Mouse (Mus musculus) heart, embryonic 13.5 days (tissue): Measurements from ENCODE around the gene B3gnt9. TPM values are rescaled to one million over a fixed set of nuclear protein-coding genes. Genes with fewer than 3 reads are reported as not detected.
"Not testable (repeated sequence)": the region's sequence is repeated elsewhere in the genome, so short reads cannot be mapped to it uniquely, and the experiment has no call there.

ENCODE experiments used
- ATAC-seq: fragments of 200-750 bp; cut with Nextera tagmentation; 2 replicates; pipeline ENCODE4 v1.8.0; 2017; ENCODE audit warnings: moderate TSS enrichment; ENCODE audit not compliant: insufficient number of reproducible peaks, low FRiP score, low TSS enrichment; ENCODE audit errors: extremely low read depth
- H3K27ac ChIP-seq: fragments of 300-500 bp; sonication (generic); replicated peaks from 2 replicates; pipeline ENCODE4 v1.5.1; 2015; ENCODE audit warnings: moderate library complexity, mild to moderate bottlenecking, inconsistent platforms
- H3K27me3 ChIP-seq: fragments of 300-500 bp; sonication (generic); replicated peaks from 2 replicates; pipeline ENCODE4 v1.6.1; 2015; ENCODE audit warnings: mild to moderate bottlenecking, inconsistent platforms
- H3K36me3 ChIP-seq: fragments of 300-500 bp; sonication (generic); 2 replicates; pipeline ENCODE4 v1.6.1; 2015; ENCODE audit warnings: mild to moderate bottlenecking, inconsistent platforms
- H3K4me1 ChIP-seq: fragments of 300-500 bp; sonication (generic); 2 replicates; pipeline ENCODE4 v1.6.1; 2015; ENCODE audit warnings: inconsistent platforms
- H3K4me2 ChIP-seq: fragments of 300-500 bp; sonication (generic); 2 replicates; pipeline ENCODE4 v1.6.1; 2015; ENCODE audit warnings: inconsistent platforms, mild to moderate bottlenecking, moderate library complexity
- H3K4me3 ChIP-seq: fragments of 300-500 bp; sonication (generic); 2 replicates; pipeline ENCODE4 v1.5.1; 2015; ENCODE audit warnings: moderate library complexity, mild to moderate bottlenecking, inconsistent platforms
- H3K9ac ChIP-seq: fragments of 300-500 bp; sonication (generic); 2 replicates; pipeline ENCODE4 v1.6.1; 2015; ENCODE audit warnings: inconsistent platforms, mild to moderate bottlenecking, moderate library complexity
- H3K9me3 ChIP-seq: fragments of 300-500 bp; sonication (generic); 2 replicates; pipeline ENCODE4 v1.6.1; 2016; ENCODE audit warnings: inconsistent platforms
- WGBS: fragments of 180-500 bp; shearing (Covaris S2); methylation state at CpG from one replicate; pipeline ENCODE4 v1.1.7; 2015; ENCODE audit warnings: mixed read lengths; 5-methylcytosine and 5-hydroxymethylcytosine counted together
- polyA plus RNA-seq: library from polyadenylated mRNA; unstranded; fragments of >200 nt; fragmentation: Nextera tagmentation; extraction: Ambion mirVana; gene quantifications from 2 replicates; pipeline ENCODE4 v1.2.1, GENCODE M21; 2015

Gene B3gnt9
- polyA plus RNA-seq, 1 experiment from 2014 or later = 14.5 TPM

DNA sequence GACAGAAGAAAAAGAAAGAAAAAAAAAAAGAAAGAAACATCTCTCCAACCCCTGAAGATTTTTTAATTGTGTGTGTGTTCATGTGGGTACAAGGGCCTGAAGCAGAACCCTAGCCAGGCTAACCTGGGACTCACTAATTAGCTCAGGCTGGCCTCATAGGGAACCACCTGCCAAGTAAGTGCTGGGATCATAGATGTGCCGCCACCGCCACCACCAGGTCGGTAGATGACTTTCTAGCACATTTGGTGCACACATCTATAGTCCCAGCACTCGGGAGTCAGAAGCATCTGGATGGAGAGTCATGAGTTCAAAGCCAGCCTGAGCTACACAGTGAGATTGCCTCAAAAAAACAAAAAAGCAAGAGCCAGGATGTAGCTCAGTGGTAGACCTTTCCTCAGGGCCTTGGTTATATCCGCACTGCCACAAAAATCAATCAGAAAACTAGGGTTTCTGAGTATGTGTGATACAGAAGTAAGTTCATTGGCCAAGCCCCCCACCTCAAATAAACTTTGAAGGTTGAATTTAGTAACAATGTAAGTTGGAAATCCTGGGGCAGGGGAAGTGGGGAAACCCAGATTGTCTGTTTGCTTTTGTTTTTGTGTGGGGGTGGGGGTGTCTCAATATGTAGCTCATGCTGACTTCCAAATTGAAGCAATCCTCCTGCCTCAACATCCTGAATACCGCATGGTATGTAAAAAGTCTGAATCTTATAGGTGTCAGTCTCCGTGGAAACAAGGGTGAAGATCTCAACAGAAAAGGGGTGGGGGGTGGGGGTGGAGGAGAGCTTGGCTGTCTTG, 2.6 kb upstream of the B3gnt9 start:
- Histone ChIP-seq H3K27ac (no peak overlapping the region), H3K4me2 (no peak overlapping the region), H3K9me3 (no peaks in the 10 kb centered on the region), H3K27me3 (peaks cover 64% of the 10 kb centered on the region), H3K4me1 (peaks cover 48% of the 10 kb centered on the region), H3K4me3 (no peak overlapping the region), H3K36me3 (peaks cover 13% of the 10 kb centered on the region), H3K9ac (no peak overlapping the region)
- ATAC-seq = no peak
- WGBS = 65% methylated on average over 7 of the region's 7 CpGs

DNA sequence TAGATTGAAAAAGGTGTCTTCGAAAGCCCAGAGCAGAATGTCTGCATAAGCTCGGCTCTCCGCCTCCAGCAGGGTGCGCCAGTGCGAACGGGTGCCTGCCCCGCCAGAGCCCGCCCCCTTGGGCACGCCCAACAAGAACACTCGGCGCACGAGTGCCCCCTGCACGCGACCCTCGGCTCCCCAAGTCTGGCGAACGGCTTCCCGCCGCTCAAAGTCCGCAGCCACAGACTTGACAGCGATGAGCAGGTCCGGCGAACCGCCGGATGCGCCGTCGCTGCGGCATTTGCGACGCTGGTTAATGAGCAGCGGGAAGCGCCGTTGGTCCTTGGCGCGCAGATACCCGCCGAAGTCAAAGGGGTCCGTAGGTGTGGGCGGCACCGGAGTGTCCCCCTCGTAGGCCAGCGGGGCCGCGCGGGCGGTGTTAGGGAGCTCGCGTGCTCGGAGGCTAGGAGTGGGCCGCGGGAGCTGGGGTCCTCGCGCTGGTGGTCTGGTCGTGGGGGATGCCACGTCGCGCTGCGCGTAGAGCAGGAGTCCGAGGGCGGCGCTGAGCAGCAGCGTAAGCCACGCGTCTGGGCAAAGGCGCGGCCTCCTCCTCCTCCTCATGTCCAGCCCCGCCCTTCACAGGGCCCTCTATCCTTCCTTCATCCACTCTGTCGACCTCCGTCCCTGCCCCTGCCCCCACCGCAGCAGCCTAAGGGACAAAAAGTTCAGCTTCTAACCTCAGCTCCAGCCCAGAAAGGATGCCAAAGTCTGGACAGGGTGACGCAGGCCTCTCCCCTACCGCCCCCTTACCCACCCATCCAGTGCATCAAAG, 594 bp downstream of the B3gnt9 start:
- peak overlapping the region; percentile 83 for H3K27ac ChIP-seq
- H3K4me2 ChIP-seq = peak overlapping the region; percentile 100
- 1% methylated on average over 70 of the region's 74 CpGs for WGBS
- H3K27me3 ChIP-seq = peaks cover 36% of the 10 kb centered on the region
- peaks cover 42% of the 10 kb centered on the region for H3K36me3 ChIP-seq
- H3K4me3 ChIP-seq = peak overlapping the region; percentile 75
- peak overlapping the region; percentile 89 for H3K9ac ChIP-seq
- H3K4me1 ChIP-seq = peaks cover 39% of the 10 kb centered on the region
- peak; percentile 68 for ATAC-seq
- H3K9me3 ChIP-seq = no peaks in the 10 kb centered on the region

DNA sequence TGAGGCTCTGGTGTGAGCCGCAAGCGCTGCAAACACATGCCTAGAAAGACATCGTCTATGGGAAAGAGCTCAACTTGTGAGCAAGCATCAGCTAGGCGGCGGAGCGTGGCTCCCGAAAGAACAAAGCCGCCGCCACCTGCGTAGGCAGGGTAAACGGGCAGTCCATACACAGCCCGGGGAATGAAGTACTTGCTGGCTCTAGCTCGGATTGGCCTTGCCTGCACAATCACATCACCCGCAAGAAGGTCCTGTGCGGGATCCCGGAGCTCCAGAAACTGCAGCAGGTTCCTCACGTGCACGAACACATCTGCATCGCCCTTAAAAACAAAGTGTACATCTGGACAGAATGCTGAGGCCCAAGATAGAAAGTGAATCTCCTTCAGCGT, 1.2 kb downstream of the B3gnt9 start:
- Histone ChIP-seq H3K36me3 (peaks cover 48% of the 10 kb centered on the region), H3K4me1 (peaks cover 33% of the 10 kb centered on the region), H3K9me3 (no peaks in the 10 kb centered on the region), H3K27ac (no peak overlapping the region), H3K9ac (peak overlapping the region; percentile 89), H3K4me3 (peak overlapping the region; percentile 75), H3K4me2 (peak overlapping the region; percentile 100), H3K27me3 (peaks cover 30% of the 10 kb centered on the region)
- ATAC-seq = no peak
- WGBS = 43% methylated on average over 20 of the region's 20 CpGs

- H3K27me3 ChIP-seq = peaks cover 21% of the 10 kb centered on the region
- H3K9me3 ChIP-seq = no peaks in the 10 kb centered on the region
- H3K9ac ChIP-seq = 0 out of 2 replicates have a peak overlapping the region, but pooled peaks have one; percentile 89
- peaks cover 57% of the 10 kb centered on the region for H3K36me3 ChIP-seq
- no peak for ATAC-seq
- 60% methylated on average over 10 of the region's 10 CpGs for WGBS
- no peak overlapping the region for H3K27ac ChIP-seq
- no peak overlapping the region for H3K4me3 ChIP-seq
- peak overlapping the region; percentile 100; the same call in 1 of the 2 replicates for H3K4me2 ChIP-seq
- peaks cover 29% of the 10 kb centered on the region for H3K4me1 ChIP-seq
These were observed 2.0 kb downstream of the B3gnt9 start for GRCm38 (mm10) chr8:105252680-105253537.

DNA sequence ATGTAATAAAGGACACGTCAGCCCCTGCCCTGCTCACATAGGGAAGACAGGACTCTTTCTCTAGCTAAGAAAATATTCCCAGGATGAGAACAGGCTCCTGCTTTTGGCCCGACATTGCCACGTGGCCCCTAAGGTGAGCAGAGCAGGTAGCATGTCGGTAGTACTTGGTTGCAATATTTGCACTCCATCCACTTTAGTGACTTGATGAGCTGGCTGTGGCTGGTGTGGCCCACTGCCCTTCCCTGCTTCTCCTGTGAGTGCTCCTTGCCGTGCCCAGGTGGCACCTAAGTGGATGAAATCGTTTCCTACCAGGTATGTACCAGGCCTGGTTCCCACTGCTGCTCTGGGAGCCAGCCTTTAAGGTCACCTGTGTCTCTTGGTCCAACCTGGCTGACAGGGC, 3.0 kb downstream of the B3gnt9 start:
- Histone ChIP-seq H3K9me3 (no peaks in the 10 kb centered on the region), H3K27me3 (peaks cover 14% of the 10 kb centered on the region), H3K4me1 (peaks cover 29% of the 10 kb centered on the region), H3K4me3 (no peak overlapping the region), H3K27ac (no peak overlapping the region), H3K36me3 (peaks cover 66% of the 10 kb centered on the region), H3K9ac (no peak overlapping the region), H3K4me2 (no peak overlapping the region)
- ATAC-seq = no peak
- WGBS = 87% methylated on average over 6 of the region's 6 CpGs

GRCm38 (mm10) chr8:105241016-105241415, 13.9 kb downstream of the B3gnt9 start:
- no peak overlapping the region for H3K9ac ChIP-seq
- no peak overlapping the region for H3K4me2 ChIP-seq
- H3K36me3 ChIP-seq = peaks cover 62% of the 10 kb centered on the region
- no peak overlapping the region for H3K27ac ChIP-seq
- no peak overlapping the region for H3K4me3 ChIP-seq
- no peaks in the 10 kb centered on the region for H3K27me3 ChIP-seq
- no peaks in the 10 kb centered on the region for H3K9me3 ChIP-seq
- WGBS = 90% methylated on average over 7 of the region's 7 CpGs
- no peaks in the 10 kb centered on the region for H3K4me1 ChIP-seq
- ATAC-seq = no peak

- no peak overlapping the region for H3K4me3 ChIP-seq
- no peak overlapping the region for H3K9ac ChIP-seq
- no peaks in the 10 kb centered on the region for H3K4me1 ChIP-seq
- no peaks in the 10 kb centered on the region for H3K9me3 ChIP-seq
- no peak overlapping the region for H3K27ac ChIP-seq
- peaks cover 60% of the 10 kb centered on the region for H3K36me3 ChIP-seq
- 90% methylated on average over 14 of the region's 14 CpGs for WGBS
- H3K27me3 ChIP-seq = no peaks in the 10 kb centered on the region
- ATAC-seq = no peak
- H3K4me2 ChIP-seq = no peak overlapping the region
These were observed 17.4 kb downstream of the B3gnt9 start for GRCm38 (mm10) chr8:105237442-105238142.

DNA sequence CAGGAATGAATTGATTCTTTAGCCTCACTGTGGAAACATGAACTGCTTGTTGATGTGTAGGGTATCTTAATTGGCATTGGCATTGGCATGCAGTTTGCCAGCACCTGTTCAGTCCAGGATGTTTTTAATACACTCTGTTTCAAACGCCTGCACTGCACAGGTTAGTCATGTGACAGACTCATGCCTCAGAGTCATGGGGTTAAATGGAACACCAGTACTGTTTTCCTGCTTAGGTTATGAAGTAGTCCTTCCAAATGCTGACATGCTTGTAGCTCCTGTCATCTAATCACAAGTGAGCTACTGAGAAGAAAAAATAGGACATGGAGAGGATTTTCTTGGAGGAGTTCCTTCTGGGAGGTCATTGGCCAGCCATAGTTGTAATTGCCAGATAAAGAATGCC, 19.7 kb downstream of the B3gnt9 start:
- no peaks in the 10 kb centered on the region for H3K27me3 ChIP-seq
- WGBS = 70% methylated on average over 1 of the region's 1 CpGs
- no peak overlapping the region for H3K4me3 ChIP-seq
- no peak overlapping the region for H3K4me2 ChIP-seq
- H3K9me3 ChIP-seq = no peaks in the 10 kb centered on the region
- no peak for ATAC-seq
- no peak overlapping the region for H3K9ac ChIP-seq
- 0 out of 2 replicates have a peak, but pooled peaks cover 7% of the 10 kb centered on the region for H3K4me1 ChIP-seq
- H3K36me3 ChIP-seq = peaks cover 38% of the 10 kb centered on the region
- H3K27ac ChIP-seq = no peak overlapping the region

DNA sequence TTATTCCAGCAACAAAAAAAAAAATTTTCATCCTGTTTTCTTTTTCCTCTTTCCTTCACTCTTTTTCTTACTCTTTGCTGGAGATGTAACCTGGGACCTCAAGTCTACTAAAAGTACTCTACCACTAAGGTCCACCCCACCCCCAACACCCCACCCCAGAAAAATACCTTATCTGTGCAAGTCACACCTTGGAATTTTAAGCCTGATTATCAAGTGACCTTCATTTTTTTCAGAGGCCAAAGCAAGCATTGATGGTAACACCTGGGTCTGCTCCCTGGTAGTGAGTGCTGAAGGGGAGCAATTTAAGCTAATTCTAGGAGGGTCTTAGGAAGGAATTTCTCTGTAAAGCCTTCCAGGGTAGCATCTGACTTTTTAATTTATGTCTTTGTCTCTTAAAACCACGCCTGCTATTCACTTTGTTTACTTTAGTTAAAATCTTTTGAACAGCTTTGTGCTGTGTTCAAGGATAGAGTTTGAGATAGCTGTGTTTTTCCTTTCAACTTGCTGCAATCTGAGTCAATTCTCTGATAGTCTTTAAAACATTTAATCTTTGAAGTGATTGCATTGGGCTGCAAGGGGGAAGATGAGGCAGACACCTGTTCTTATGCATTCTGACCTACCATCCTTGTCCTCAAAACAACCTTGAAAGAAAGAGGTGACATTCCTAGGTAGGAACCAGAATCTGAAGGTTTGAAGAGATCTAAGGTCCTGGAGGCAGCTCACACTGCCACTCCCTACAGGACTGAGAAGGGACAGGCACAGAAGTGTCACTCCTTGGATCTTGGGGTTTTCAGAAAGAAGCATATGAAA, 21.6 kb downstream of the B3gnt9 start:
- H3K4me1 ChIP-seq = 0 out of 2 replicates have a peak, but pooled peaks cover 7% of the 10 kb centered on the region
- H3K27me3 ChIP-seq = no peaks in the 10 kb centered on the region
- peaks cover 20% of the 10 kb centered on the region for H3K36me3 ChIP-seq
- H3K27ac ChIP-seq = no peak overlapping the region
- no peak overlapping the region for H3K4me3 ChIP-seq
- 79% methylated on average over 1 of the region's 1 CpGs for WGBS
- H3K9me3 ChIP-seq = no peaks in the 10 kb centered on the region
- no peak for ATAC-seq
- no peak overlapping the region for H3K9ac ChIP-seq
- no peak overlapping the region for H3K4me2 ChIP-seq

- H3K4me2 ChIP-seq, H3K9ac ChIP-seq, H3K4me1 ChIP-seq, H3K27me3 ChIP-seq, H3K9me3 ChIP-seq, ATAC-seq, H3K27ac ChIP-seq, H3K4me3 ChIP-seq: not testable (repeated sequence)
- WGBS = 90% methylated on average over 4 of the region's 4 CpGs
- H3K36me3 ChIP-seq = peaks cover 19% of the 10 kb centered on the region
These were observed 22.6 kb downstream of the B3gnt9 start for GRCm38 (mm10) chr8:105232321-105232693.
